Mouse (Mus musculus) adrenal gland, adult 2 months (tissue): Measurements from ENCODE around the gene Zfp82. TPM values are rescaled to one million over a fixed set of nuclear protein-coding genes. Genes with fewer than 3 reads are reported as not detected.

ENCODE experiments used
- DNase-seq: peaks from one replicate; pipeline ENCODE4 v3.0.0; 2021
- microRNA-seq, 2 experiments: library from miRNA; unstranded; fragments of <30 nt; microRNA quantifications; one replicate each; pipeline ENCODE4 v1.2.0; 2021
- polyA plus RNA-seq: library from polyadenylated mRNA; depleted of rRNA; stranded (reverse); fragments of >200 nt; gene quantifications from 2 replicates; pipeline ENCODE4 v1.2.3, GENCODE M21; 2012; rRNA removed
- total RNA-seq, 2 experiments: library from RNA; stranded (reverse); gene quantifications; 2 replicates each; pipeline ENCODE4 v1.2.3; 2021

Zfp82 gene
- total and polyA plus RNA-seq, 3 experiments, result 0.06 to 2.5 (median 1.6) TPM

DNA sequence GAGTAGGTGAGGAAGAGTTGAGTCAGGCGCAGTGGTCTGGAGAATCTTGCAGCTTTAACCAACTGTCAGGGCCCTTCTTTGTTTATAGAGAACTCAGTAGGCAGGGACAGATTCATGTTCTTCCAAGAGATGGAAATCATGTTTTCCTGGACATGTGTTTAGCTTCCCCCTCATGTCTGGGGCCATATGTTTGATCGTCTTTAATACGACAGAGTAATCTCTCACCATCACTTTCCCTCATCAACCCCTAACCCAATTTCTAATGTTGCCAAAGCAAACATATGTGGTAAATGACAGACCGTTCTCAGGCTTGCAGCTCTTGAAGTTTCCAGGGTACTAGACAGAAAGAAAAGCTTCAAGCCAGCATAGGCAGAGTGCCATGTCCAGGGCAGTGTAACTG lies 24.6 kb downstream of the Zfp82 start:
- DNase-seq, result no peak

DNA sequence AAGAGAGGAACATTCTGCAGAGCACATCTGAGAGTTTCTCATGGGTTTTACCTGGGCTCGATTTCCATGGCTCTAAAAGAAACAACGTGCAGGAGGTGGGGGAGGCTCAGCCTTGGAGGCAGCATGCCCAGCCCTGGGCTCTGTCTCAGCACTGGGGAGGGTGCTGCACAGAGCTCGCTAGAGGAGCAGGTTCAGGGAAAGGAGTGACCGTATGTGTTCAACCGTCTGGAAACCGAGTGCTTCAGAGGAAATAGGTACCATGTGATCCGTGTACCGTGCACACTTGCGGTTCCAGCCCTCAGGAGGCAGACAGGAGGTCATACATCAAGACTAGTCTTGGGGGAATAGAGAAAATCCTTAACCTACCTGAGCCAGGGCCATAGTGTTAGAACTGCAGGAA lies 28.3 kb downstream of the Zfp82 start:
- no peak for DNase-seq

DNA sequence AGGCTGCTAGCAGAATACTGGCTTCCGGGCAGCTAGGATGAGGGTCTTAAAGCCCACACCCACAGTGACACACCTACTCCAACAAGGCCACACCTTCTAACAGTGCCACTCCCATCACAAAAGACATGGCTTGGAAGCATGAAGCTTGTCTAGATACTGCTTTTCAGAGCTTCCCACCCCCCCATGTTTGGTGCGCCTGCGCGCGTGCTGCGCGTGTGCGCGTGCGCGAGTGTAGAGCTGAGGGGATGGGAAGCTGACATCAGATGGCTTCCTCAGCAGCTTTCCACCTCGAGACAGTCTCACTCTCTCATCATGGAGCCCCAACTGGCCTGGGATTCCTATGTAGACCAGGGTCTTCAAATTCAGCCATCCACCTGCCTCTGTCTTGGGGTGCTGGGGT lies 38.4 kb downstream of the Zfp82 start:
- DNase-seq, result no peak

DNA sequence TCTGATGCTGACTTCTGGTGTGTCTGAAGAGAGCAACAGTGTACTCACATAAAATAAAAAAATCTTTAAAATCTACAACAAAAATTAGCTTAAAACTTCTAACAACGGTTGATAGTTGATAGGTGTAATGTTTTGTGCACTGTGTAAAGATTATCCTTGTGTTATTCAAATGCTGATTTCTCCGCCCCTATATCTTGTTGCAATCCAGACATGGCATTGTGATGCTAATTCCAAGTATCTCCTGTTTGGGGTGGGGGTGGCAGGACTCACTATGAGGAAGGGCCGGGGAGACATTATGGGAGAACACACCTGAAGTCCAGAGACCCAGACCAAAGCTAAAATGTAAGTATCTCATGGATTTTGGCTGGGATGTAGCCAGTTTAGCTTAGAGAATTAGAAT lies 41.3 kb downstream of the Zfp82 start:
- no peak for DNase-seq

DNA sequence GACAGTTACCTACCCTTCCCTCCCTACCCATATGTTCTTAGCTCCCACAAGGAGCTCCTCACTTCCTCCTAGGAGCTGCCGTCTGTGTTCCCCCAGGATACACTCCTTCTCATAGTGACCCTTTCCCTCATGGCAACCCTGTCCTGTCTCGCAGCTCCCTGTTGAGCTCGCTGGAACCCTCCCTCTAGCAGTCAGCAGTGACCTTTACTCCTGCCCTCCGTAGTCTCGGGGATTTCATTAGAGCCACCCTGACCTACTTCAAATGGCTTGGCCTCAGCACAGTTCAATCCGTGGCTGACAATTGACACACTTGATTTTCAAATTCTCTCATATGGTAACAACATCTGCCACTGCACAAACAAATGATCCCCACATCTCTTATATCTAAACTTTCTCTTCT lies 42.0 kb downstream of the Zfp82 start:
- DNase-seq, result peak; percentile 38

DNA sequence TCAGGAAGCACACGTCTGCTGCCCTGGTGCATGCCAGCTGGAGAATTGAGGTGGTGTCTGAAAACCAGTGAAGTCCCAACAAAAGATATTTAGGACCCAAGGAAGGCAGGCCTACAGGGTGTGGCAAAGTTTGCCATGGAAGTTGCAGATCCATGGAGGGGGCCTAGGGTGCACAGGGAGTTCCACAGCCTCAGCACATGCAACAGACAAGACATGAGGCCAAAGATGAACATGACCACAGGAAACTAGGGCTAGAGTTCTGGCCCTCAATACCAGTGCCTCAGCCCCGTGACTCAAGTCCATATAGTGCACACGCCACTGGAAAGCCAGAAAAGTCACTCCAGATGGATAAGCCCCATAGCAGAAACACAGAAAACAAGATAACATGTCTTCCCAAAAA lies 44.1 kb downstream of the Zfp82 start:
- no peak for DNase-seq

DNA sequence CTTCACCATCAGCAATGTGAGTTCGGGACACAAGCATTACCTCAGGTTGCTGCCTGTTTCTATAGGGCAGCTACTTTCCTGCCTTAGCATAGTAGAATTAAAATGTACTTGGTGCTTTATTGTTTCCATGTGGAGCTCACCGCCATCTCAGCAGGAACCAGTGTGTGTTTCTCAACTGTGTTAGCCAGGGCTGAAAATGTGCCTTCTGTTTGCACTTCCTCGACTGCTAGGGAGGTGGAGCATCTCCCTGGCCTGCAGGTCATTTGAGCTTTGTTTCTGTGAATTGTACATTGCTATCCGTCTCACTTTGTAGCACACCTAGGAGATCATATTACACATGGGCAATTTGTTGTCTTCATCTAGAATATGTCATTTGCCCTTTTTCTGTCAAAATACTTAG lies 45.4 kb downstream of the Zfp82 start:
- no peak for DNase-seq

DNA sequence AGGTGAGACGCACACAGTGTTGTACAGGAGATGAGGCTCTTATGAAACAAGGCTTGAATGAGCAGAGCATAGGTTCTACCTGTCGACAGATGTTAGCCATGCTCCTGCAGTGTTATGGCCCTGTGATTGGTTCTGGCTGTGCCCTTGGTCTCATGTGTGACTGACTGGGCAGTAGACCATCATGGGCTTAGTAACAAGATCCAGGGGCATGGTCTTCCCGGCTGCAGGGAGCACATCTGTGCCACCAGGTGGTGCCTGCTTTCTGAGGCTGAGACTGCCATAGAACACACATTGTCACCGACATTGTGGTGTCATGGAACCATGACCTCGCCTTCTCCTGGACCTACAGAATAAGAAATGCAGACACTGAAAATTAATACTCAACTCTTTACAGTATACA lies 47.3 kb downstream of the Zfp82 start:
- no peak for DNase-seq

DNA sequence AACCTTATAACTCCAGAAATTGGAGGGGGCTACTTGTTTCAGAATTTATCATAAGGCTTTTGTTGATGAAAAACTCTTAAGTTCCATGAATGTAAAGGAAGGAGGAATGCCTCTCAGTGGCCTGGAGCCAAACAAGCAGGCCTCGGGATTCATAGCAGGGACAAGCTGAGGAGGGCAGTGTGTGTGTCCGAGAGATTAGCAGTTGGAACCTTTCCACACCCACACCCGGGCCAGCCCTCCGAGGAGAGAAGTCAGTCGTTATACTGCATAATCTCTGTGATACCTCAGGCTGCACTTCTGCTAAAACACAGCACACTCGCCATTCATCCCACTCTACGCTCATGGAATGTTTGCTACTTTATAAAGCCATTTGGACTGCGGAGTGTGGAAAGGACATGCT lies 48.9 kb downstream of the Zfp82 start:
- DNase-seq, result no peak

DNA sequence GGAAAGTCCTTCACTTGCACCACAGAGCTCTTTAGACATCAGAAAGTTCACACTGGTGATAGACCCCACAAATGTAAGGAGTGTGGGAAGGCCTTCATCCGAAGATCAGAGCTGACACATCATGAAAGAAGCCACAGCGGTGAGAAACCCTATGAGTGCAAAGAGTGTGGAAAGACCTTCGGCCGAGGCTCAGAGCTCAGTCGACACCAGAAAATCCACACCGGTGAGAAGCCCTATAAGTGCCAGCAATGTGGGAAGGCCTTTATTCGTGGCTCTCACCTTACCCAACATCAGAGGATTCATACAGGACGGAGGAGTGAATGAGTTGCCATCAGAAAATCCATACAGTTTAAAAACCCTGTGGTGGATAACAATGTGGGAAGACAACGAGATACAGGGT lies 49.4 kb downstream of the Zfp82 start:
- DNase-seq, result no peak

DNA sequence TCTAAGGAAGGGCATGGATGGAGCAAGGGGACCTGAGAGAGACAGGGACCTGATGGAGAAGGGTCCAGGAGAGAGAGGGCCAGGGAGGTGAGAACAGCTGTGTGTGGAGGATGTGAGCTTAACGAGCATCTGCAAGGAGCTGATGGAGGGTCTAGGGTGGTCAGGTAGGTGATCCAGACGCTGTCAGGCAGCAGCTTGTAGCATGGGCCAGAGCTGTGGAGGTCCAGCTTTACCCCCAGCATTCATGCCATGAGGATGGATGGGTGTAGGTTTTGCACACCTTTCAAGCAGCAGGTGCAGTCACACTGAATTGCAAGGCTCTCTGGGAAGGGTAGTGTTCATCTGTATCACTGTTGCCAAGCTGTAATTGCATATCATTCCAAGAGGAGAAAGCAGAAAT lies 53.2 kb downstream of the Zfp82 start:
- no peak for DNase-seq

DNA sequence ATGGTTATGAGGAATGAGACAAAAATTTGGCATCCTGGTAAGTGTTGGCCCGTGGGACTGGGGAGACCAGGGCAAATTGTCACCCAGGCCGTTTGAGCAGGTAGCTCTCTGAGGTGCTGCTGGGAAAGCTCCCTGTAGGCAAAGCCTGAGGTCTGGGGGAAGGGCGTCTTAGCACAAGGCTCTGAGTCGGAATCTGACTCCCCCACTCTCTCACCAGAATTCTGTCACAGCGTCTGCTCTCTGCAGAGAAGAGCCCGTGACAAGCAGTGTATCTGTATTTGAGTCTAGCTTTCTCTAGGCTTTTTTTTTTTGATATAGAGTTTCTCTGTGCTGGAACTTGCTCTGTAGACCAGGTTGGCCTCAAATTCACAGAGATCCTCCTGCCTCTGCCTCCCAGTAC lies 55.5 kb downstream of the Zfp82 start:
- no peak for DNase-seq

DNA sequence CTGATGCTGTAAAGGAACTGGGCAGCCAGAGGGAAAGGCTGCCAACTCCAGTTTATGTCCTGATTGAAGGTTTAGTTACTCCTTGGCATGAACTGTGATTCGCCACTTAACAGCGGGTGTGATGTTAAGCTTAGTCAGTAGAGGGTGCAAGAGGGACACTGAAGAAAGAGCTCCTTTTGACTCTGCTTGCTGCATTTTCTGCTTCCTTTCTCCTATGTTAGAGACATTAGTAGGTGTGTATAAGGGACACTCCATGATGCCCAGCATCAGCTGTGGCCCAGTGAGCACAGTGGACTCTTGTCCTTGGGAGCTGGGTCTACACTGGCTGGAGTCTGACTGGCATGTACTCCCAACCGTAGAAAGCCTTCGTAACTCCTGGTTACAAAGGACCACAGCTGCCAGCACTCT lies 59.7 kb downstream of the Zfp82 start:
- DNase-seq, result peak; percentile 31

DNA sequence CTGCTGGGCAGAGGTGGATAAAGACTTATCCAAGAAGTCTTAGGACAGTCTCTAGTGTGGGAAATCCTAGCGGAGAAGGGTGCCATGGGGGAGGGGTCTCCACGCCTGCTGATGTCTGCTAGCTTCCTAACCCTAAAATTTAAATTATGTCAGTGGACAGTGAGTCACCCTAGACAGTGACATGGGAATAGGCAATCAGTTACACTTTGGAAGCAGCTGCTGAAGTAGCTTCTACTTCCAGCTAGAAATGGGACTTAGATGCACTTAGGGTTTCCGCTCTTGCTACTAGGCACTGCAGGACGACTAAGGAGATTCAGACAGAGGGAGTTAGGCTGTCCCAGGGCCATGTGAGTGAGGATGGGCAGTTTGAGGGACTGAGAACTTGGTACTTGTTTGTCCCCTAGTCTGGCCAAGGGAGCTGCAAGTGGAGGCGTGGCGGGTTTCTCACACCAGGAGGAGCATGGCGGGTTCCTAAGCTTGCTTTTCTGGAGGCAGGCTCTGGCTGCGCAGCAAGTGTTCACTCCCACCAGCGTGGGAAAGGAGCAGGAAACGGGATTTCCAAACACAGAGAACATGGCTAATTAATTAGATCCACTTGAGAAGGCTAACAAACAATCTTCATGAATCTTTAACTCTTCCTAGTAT lies 62.0 kb downstream of the Zfp82 start:
- DNase-seq, result no peak

DNA sequence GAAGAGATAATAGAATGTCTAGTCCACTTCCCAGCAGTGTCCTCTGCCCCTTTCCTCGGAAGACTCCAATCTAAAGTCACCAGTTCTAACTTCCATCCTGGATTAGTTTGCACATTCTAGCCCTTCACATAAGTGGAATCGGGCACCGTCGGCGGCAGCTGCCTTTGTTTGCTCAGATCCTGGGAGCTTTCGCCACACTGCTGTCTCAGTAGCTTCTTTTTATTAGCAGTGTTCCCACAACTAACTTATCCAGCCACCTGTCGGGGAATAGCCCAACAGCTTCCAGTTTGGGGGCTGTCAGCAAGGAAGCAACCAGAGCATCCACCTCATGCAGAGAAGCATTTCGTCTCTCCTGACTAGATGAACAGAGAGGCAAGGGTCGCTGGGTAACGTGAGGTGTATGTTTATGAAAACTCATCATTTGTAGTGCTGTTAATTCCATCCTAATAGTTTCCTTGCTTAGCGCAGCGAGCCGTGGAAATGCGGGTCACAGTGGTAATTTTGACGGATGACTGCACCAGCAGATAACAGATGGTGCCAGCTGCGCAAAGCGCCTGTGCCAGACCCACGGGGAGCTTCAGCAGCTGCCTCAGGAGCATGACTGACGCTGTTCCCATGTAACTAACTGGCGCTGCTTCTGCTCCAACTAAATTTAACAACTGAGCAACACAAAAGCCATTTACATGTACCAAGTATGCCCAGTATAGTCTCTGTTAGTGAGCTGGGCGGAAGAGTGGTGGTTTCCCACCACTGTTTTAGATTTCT lies 63.2 kb downstream of the Zfp82 start:
- DNase-seq, result no peak

DNA sequence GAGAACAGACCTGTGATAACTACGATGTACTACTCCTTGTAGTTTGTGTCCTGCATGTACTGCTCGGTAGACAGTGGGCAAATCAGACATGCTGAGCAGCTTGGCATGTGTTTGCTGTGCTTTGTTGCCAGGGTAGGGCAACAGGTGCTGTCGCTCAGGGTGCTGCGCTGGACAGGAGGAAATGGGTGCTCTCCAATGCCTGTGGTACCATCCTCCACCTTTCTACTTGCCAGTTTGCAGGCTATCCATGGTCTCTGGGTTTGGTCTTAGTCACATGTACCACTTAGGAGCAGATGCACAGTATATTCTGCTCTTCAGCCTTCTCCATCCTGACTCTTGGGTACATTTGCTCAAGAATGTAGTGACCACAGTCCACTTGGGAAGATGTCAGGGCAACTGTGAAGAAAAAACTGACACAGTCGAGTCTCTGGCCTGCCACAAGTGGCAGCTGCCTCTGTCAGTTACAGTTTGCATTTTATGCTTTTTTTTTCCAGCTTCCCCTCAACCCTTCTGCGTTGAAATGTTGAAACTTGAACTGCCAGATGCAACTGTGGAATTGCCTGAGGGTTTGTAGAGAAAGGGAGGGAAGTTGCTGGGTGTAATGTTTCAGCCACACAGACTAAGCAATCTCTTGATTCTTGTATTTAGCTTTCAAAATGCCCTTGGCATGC lies 64.5 kb downstream of the Zfp82 start:
- DNase-seq, result no peak

DNA sequence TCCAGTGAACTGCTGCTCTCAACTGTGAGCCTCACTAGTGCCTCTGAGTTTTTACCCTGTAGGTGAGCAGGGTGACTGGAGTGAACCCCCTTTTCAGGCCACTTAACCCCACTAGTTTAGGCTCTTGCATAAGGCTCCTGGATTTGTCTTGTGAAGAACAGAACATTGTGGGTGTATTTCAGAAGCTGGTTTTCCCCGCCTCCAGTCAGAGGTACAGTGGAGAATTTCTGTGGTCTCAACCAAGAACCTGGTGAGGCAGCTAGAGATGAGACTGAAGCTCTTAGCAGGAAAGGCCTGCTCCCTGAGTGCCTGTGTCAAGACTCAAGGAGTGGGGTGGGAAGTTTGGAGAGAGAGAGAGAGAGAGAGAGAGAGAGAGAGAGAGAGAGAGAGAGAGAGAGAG lies 65.1 kb downstream of the Zfp82 start:
- DNase-seq, result no peak

Small RNAs within 50 kb of the gene (microRNA-seq; reads per million reads assigned to microRNA genes)
- 0 reads per million in 2 experiments for gene Gm23368

Other genes starting within 250 kb of the Zfp82 start
- gene Zfp940, start 219.2 kb downstream of the Zfp82 start, total RNA-seq, result 1 to 10 TPM in 1 of 2 experiments, under 1 TPM in 1; 0.61 to 1.0 TPM
- 0.03 and 0.15 TPM in 2 replicates for gene Zfp940, start 219.2 kb downstream of the Zfp82 start, polyA plus RNA-seq
- gene Zfp420, start 212.9 kb downstream of the Zfp82 start, total RNA-seq, result 1 to 10 TPM; 5.2 to 5.8 TPM
- 0.29 and 0.57 TPM in 2 replicates for gene Zfp420, start 212.9 kb downstream of the Zfp82 start, polyA plus RNA-seq
- gene Zfp27, start 166.3 kb downstream of the Zfp82 start, total RNA-seq, result 10 to 100 TPM in 1 of 2 experiments, 1 to 10 TPM in 1; 9.7 to 11.1 TPM
- 0.90 and 0.91 TPM in 2 replicates for gene Zfp27, start 166.3 kb downstream of the Zfp82 start, polyA plus RNA-seq
- gene Zfp383, start 164.7 kb downstream of the Zfp82 start, total RNA-seq, result 1 to 10 TPM; 4.0 to 7.8 TPM
- gene Zfp383, start 164.7 kb downstream of the Zfp82 start, polyA plus RNA-seq, result 0.26 and 0.39 TPM in 2 replicates
- gene Zfp74, start 118.8 kb downstream of the Zfp82 start, total RNA-seq, result 10 to 100 TPM in 1 of 2 experiments, 1 to 10 TPM in 1; 9.6 to 10.3 TPM
- 21.1 and 24.4 TPM in 2 replicates for gene Zfp74, start 118.8 kb downstream of the Zfp82 start, polyA plus RNA-seq
- 1 to 10 TPM; 5.2 to 7.1 TPM for gene Zfp568, start 88.9 kb downstream of the Zfp82 start, total RNA-seq
- gene Zfp568, start 88.9 kb downstream of the Zfp82 start, polyA plus RNA-seq, result 1.1 and 1.6 TPM in 2 replicates
- gene Zfp14, start 21.5 kb downstream of the Zfp82 start, total RNA-seq, result 1 to 10 TPM; 2.1 to 2.8 TPM
- 0.81 and 1.7 TPM in 2 replicates for gene Zfp14, start 21.5 kb downstream of the Zfp82 start, polyA plus RNA-seq
- under 1 TPM in 1 of 2 experiments, not detected in 1; 0.73 TPM for gene Gm26920, start 17.5 kb upstream of the Zfp82 start, total RNA-seq
- gene Gm26920, start 17.5 kb upstream of the Zfp82 start, polyA plus RNA-seq, result not detected in 2 replicates
- 1 to 10 TPM; 2.2 to 2.6 TPM for gene Zfp566, start 17.6 kb upstream of the Zfp82 start, total RNA-seq
- gene Zfp566, start 17.6 kb upstream of the Zfp82 start, polyA plus RNA-seq, result 1.5 and 1.6 TPM in 2 replicates
- gene Zfp260, start 21.9 kb upstream of the Zfp82 start, total RNA-seq, result 10 to 100 TPM; 35.4 to 39.5 TPM
- 6.2 and 9.7 TPM in 2 replicates for gene Zfp260, start 21.9 kb upstream of the Zfp82 start, polyA plus RNA-seq
- 1 to 10 TPM; 2.5 to 4.2 TPM for gene Zfp382, start 49.0 kb upstream of the Zfp82 start, total RNA-seq
- 0.07 and 0.44 TPM in 2 replicates for gene Zfp382, start 49.0 kb upstream of the Zfp82 start, polyA plus RNA-seq
- 10 to 100 TPM; 45.7 to 52.1 TPM for gene Zfp146, start 96.8 kb upstream of the Zfp82 start, total RNA-seq
- gene Zfp146, start 96.8 kb upstream of the Zfp82 start, polyA plus RNA-seq, result 2.2 and 2.5 TPM in 2 replicates
- gene Cox7a1, start 111.2 kb upstream of the Zfp82 start, total RNA-seq, result 100 to 1,000 TPM; 353 to 482 TPM
- gene Cox7a1, start 111.2 kb upstream of the Zfp82 start, polyA plus RNA-seq, result 27.2 and 28.9 TPM in 2 replicates
- gene Capns1, start 125.9 kb upstream of the Zfp82 start, total RNA-seq, result 100 to 1,000 TPM; 629 to 666 TPM
- gene Capns1, start 125.9 kb upstream of the Zfp82 start, polyA plus RNA-seq, result 1,680 and 2,038 TPM in 2 replicates
- gene Polr2i, start 159.0 kb upstream of the Zfp82 start, total RNA-seq, result 10 to 100 TPM; 74.2 to 84.9 TPM
- 77.0 and 78.9 TPM in 2 replicates for gene Polr2i, start 159.0 kb upstream of the Zfp82 start, polyA plus RNA-seq
- 100 to 1,000 TPM in 1 of 2 experiments, 10 to 100 TPM in 1; 74.9 to 116 TPM for gene Tbcb, start 159.4 kb upstream of the Zfp82 start, total RNA-seq
- gene Tbcb, start 159.4 kb upstream of the Zfp82 start, polyA plus RNA-seq, result 40.3 and 41.9 TPM in 2 replicates
- gene Ovol3, start 162.8 kb upstream of the Zfp82 start, total RNA-seq, result not detected
- not detected in 2 replicates for gene Ovol3, start 162.8 kb upstream of the Zfp82 start, polyA plus RNA-seq
- gene Thap8, start 207.2 kb upstream of the Zfp82 start, total RNA-seq, result not detected
- 0.51 and 0.62 TPM in 2 replicates for gene Thap8, start 207.2 kb upstream of the Zfp82 start, polyA plus RNA-seq
- 1 to 10 TPM; 4.8 to 6.1 TPM for gene Wdr62, start 207.5 kb upstream of the Zfp82 start, total RNA-seq
- 16.3 and 17.6 TPM in 2 replicates for gene Wdr62, start 207.5 kb upstream of the Zfp82 start, polyA plus RNA-seq
- 10 to 100 TPM; 27.9 to 28.7 TPM for gene Clip3, start 218.8 kb upstream of the Zfp82 start, total RNA-seq
- 10.2 and 17.3 TPM in 2 replicates for gene Clip3, start 218.8 kb upstream of the Zfp82 start, polyA plus RNA-seq
- gene Alkbh6, start 235.8 kb upstream of the Zfp82 start, total RNA-seq, result 10 to 100 TPM; 57.8 to 73.6 TPM
- gene Alkbh6, start 235.8 kb upstream of the Zfp82 start, polyA plus RNA-seq, result 276 and 312 TPM in 2 replicates
- gene Syne4, start 241.9 kb upstream of the Zfp82 start, total RNA-seq, result 10 to 100 TPM; 18.8 to 34.5 TPM
- gene Syne4, start 241.9 kb upstream of the Zfp82 start, polyA plus RNA-seq, result 51.8 and 59.1 TPM in 2 replicates
- gene E130208F15Rik, start 248.8 kb upstream of the Zfp82 start, total RNA-seq, result 1 to 10 TPM; 1.2 to 1.6 TPM
- gene E130208F15Rik, start 248.8 kb upstream of the Zfp82 start, polyA plus RNA-seq, result 2.0 and 2.7 TPM in 2 replicates